Mouse (Mus musculus) limb, embryonic 14.5 days (tissue): ENCODE results near the gene Rabggta. TPM values are rescaled to one million over a fixed set of nuclear protein-coding genes. Genes with fewer than 3 reads are reported as not detected.

Source experiments
- ATAC-seq: fragments of 200-750 bp; cut with Nextera tagmentation; 2 replicates; pipeline ENCODE4 v1.8.0; 2017; ENCODE audit warnings: low read depth, moderate number of reproducible peaks, moderate TSS enrichment; ENCODE audit not compliant: low FRiP score
- DNase-seq: peaks from one replicate; pipeline ENCODE4 v3.0.0-alpha.2; 2015; ENCODE audit warnings: low spot score
- H3K27ac ChIP-seq: fragments of 300-500 bp; sonication (generic); replicated peaks from 2 replicates; pipeline ENCODE4 v1.5.1; 2014; ENCODE audit warnings: low read depth, mild to moderate bottlenecking, low read length, moderate library complexity, mixed read lengths
- H3K27me3 ChIP-seq: fragments of 300-500 bp; sonication (generic); 2 replicates; pipeline ENCODE4 v1.6.1; 2014; ENCODE audit warnings: low read length, mixed read lengths; ENCODE audit not compliant: control insufficient read depth, insufficient read depth
- H3K36me3 ChIP-seq: fragments of 300-500 bp; sonication (generic); 2 replicates; pipeline ENCODE4 v1.6.1; 2014; ENCODE audit warnings: mild to moderate bottlenecking, low read length, moderate library complexity, mixed read lengths; ENCODE audit not compliant: control insufficient read depth, insufficient read depth
- H3K4me1 ChIP-seq: fragments of 300-500 bp; sonication (generic); 2 replicates; pipeline ENCODE4 v1.6.1; 2014; ENCODE audit warnings: antibody characterized with exemption, low read length, mixed read lengths; ENCODE audit not compliant: control insufficient read depth, insufficient read depth
- H3K4me2 ChIP-seq: fragments of 300-500 bp; sonication (generic); replicated peaks from 2 replicates; pipeline ENCODE4 v1.6.1; 2014; ENCODE audit warnings: low read depth, mild to moderate bottlenecking, low read length, moderate library complexity; ENCODE audit not compliant: severe bottlenecking
- H3K4me3 ChIP-seq: fragments of 300-500 bp; sonication (generic); replicated peaks from 2 replicates; pipeline ENCODE4 v1.5.1; 2014; ENCODE audit warnings: low read length
- H3K9ac ChIP-seq: fragments of 300-500 bp; sonication (generic); 2 replicates; pipeline ENCODE4 v1.6.1; 2014; ENCODE audit warnings: mild to moderate bottlenecking, low read depth, low read length, moderate library complexity; ENCODE audit not compliant: severe bottlenecking
- H3K9me3 ChIP-seq: fragments of 300-500 bp; sonication (generic); 2 replicates; pipeline ENCODE4 v1.6.1; 2016; ENCODE audit warnings: low read length; ENCODE audit not compliant: control insufficient read depth
- POLR2A ChIP-seq: fragments of 200-500 bp; IDR thresholded peaks from 2 replicates; pipeline ENCODE4 v1.8.0; 2012; ENCODE audit warnings: inconsistent platforms, mild to moderate bottlenecking, moderate library complexity, borderline replicate concordance; ENCODE audit not compliant: insufficient read depth, insufficient read length; ENCODE audit errors: extremely low read depth
- WGBS: fragments of 180-500 bp; shearing (Covaris S2); extraction: QIAGEN DNeasy Blood & Tissue Kit; methylation state at CpG from one replicate; pipeline ENCODE4 v1.1.7; 2014; 5-methylcytosine and 5-hydroxymethylcytosine counted together
- polyA plus RNA-seq, 2 experiments: library from polyadenylated mRNA; depleted of rRNA in 1 of 2; stranded (reverse) in 1 of 2; unstranded in 1 of 2; fragments of >200 nt; fragmentation: Nextera tagmentation in 1 of 2; extraction: Ambion mirVana in 1 of 2; gene quantifications; 2 replicates each; pipeline versions ENCODE4 v1.2.1 to v1.2.3; 2012 to 2014

Rabggta gene
- polyA plus RNA-seq, 2 experiments: 20.4 to 41.7 TPM

DNA sequence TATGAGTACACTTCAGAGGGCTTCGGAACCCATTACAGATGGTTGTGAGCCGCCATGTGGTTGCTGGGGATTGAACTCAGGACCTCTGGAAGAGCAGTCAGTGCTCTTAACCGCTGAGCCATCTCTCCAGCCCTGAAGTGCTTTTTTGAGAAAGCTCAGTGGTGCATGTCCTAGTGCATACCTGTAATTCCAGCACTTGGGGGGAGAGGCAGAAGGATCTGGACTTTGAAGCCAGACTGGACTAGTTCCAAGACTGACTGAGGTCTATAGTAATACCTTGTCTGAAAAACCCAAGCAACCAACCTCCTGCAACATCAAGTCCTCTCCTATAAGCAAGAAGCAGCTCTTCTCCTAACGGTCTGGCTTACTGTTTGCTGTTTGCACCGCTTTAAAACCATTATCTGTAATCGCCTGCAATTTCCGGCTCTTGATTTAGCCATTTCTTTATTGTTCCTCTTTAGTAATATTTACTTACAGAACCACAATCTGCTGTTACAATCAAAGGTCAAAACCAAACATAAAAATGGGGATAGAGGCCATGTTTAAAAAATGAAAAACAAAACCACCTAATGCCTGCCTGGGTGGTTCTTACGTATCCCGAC lies 15.1 kb upstream of the Rabggta start:
- no peak overlapping the region for H3K4me2 ChIP-seq
- WGBS: 85% methylated on average over 9 of the region's 9 CpGs
- H3K27me3 ChIP-seq: no peaks in the 10 kb centered on the region
- TF ChIP-seq POLR2A: no peak
- H3K4me3 ChIP-seq: no peak overlapping the region
- H3K27ac ChIP-seq: no peak overlapping the region
- no peaks in the 10 kb centered on the region for H3K9me3 ChIP-seq
- H3K9ac ChIP-seq: no peak overlapping the region
- H3K4me1 ChIP-seq: no peaks in the 10 kb centered on the region
- ATAC-seq (no peak), DNase-seq (no peak)
- H3K36me3 ChIP-seq: peaks cover 39% of the 10 kb centered on the region

DNA sequence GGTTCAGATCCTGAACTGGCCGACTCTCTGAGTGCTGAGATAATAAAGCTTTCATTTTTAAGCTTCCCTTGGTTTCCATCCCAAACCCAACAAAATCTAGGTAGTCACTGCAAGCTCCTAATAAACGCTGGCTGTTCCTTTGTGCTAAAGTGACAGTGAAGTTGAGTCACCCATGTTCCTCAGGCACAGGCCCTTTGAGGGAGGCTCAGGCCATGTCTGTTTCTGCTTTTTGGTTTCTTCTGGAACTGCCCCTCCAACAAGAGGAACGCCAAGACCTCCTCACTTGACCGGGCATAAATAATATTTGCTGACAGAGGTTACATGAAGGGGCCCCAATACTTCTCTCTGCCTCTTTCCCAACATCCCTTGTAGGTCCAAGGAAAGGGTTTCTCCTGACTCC lies 13.7 kb upstream of the Rabggta start:
- Histone ChIP-seq H3K27me3 (no peaks in the 10 kb centered on the region), H3K4me3 (no peak overlapping the region), H3K9me3 (no peaks in the 10 kb centered on the region), H3K27ac (no peak overlapping the region), H3K36me3 (peaks cover 28% of the 10 kb centered on the region), H3K4me1 (no peaks in the 10 kb centered on the region), H3K9ac (no peak overlapping the region), H3K4me2 (no peak overlapping the region)
- no peak for ATAC-seq
- 81% methylated on average over 4 of the region's 4 CpGs for WGBS
- DNase-seq: no peak
- no peak for TF ChIP-seq POLR2A

DNA sequence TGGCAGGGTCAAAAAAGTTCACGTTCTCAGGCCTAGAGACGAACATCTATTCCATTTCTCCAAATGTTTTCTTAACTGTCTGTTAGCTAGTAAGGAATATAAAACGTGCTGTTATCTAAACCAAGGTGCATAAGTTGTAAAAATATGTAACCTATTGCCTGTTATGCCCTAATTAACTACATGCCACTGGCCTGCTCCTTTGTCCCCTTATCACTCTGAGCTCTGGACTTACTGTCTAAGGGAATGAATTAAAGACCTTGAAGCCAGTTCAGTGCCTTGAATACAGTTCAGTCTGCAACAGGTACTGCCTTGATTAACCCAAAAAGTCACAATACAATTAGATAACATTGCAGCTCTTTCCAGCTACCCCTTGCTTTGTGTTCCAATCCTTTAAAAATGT lies 13.3 kb upstream of the Rabggta start:
- no peak overlapping the region for H3K4me2 ChIP-seq
- no peaks in the 10 kb centered on the region for H3K9me3 ChIP-seq
- H3K27ac ChIP-seq: no peak overlapping the region
- no peak for TF ChIP-seq POLR2A
- no peak for DNase-seq
- H3K36me3 ChIP-seq: peaks cover 24% of the 10 kb centered on the region
- H3K4me1 ChIP-seq: no peaks in the 10 kb centered on the region
- 61% methylated on average over 3 of the region's 3 CpGs for WGBS
- H3K4me3 ChIP-seq: no peak overlapping the region
- no peaks in the 10 kb centered on the region for H3K27me3 ChIP-seq
- no peak overlapping the region for H3K9ac ChIP-seq
- ATAC-seq: no peak

DNA sequence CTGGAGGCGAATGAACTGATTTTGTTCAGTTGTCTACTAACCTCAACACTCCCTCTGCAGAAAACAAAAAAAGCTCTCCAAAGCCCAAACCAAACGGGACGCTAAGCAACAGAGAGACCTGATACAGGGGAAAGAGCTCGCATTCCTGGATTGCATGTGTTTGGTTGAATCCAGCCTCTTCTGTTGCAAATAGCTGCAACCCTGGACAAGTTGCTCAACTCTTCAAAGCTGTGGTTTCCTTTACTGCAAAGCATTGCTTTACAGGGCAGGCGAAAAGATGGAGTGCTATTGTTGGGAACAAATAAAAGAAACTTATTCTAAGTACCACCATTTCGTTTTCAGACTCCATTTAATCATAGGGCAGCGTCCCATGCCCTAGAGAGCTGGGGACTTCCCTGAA lies 12.8 kb upstream of the Rabggta start:
- DNase-seq (no peak), ATAC-seq (no peak)
- Histone ChIP-seq H3K4me3 (no peak overlapping the region), H3K36me3 (peaks cover 19% of the 10 kb centered on the region), H3K4me2 (no peak overlapping the region), H3K27me3 (no peaks in the 10 kb centered on the region), H3K9ac (no peak overlapping the region), H3K4me1 (no peaks in the 10 kb centered on the region), H3K27ac (no peak overlapping the region), H3K9me3 (no peaks in the 10 kb centered on the region)
- no peak for TF ChIP-seq POLR2A
- WGBS: 72% methylated on average over 7 of the region's 7 CpGs

DNA sequence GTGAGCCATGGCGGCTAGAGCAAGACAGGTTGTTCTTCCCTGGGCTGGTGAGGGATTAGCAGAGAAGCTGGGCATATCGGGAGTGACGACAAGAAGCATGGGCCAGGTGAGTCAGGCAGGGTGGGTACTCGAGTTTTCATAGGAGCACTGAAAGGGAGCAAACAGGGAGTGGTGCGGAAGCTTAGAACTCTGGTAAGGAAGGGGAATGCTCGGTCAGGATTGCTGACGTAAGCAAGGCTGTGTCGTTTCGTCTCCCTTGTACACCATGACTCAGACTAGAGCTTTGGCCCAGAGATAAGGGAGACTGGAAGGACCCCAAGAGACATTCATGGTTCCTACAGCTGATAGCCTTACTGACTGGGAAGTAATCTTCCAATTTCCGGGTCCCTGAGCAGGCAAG lies 11.8 kb upstream of the Rabggta start:
- Histone ChIP-seq H3K4me1 (no peaks in the 10 kb centered on the region), H3K27ac (no peak overlapping the region), H3K27me3 (no peaks in the 10 kb centered on the region), H3K9me3 (no peaks in the 10 kb centered on the region), H3K4me3 (no peak overlapping the region), H3K9ac (no peak overlapping the region), H3K4me2 (no peak overlapping the region), H3K36me3 (peaks cover 12% of the 10 kb centered on the region; the same call in 1 of the 2 replicates)
- DNase-seq: no peak
- no peak for ATAC-seq
- no peak for TF ChIP-seq POLR2A
- 76% methylated on average over 10 of the region's 10 CpGs for whole genome bisulfite sequencing
